Mouse (Mus musculus): Measurements from ENCODE around the gene Tmeff2.

DNA sequence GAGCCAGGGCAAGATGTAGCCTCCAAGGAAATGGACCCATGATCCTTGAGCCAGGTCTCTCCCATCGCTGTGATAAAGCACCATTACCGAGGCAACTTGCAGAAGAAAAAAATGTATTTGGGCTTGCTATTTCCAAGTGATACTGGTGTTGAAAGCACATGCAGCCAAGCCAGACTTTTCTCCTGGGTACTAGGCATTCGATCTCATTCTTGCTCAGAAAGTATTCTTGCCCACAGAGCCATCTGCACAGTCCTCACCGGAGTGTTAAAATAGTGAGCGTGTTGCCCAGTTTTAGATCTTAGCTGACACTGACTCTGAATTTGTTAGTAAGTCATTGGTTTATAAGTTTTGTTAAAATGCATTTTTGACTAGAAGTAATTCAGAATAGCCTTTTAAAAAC, 215.3 kb downstream of the Tmeff2 start:
- TF ChIP-seq CTCF (IDR thresholded peaks at IDR 0.05; ENCODE audit: low read depth) (no peak), EP300 (IDR thresholded peaks at IDR 0.05; ENCODE audit: low read depth) (no peak)
